Mouse (Mus musculus): ENCODE results near the gene Gpr87. TPM values are rescaled to one million over a fixed set of nuclear protein-coding genes. Genes with fewer than 3 reads are reported as not detected.

The Gpr87 gene
- total and polyA plus RNA-seq, 3 experiments: not detected

- Histone ChIP-seq H3K4me3 (replicated peaks in 1 of 3; ENCODE audit: low read depth in 2 of 3, low read length in 2 of 3, poor library complexity in 1 of 3) (no peak overlapping the region), H3K27me3 (replicated peaks) (no peaks in the 10 kb centered on the region), H3K4me1 (ENCODE audit: control insufficient read depth in 1 of 2, insufficient read depth in 2 of 2) (peaks cover 6 to 40% of the 10 kb centered on the region in 2 experiments; a peak in 3 of 4 replicates), H3K36me3 (replicated peaks in 1 of 2; ENCODE audit: control insufficient read depth in 1 of 2, insufficient read depth in 1 of 2, low read length in 1 of 2) (no peaks in the 10 kb centered on the region), H3K9ac (ENCODE audit: insufficient read depth, low read depth) (no peak overlapping the region), H3K79me2 (replicated peaks; ENCODE audit: control insufficient read depth, extremely low read depth, insufficient read depth, poor library complexity, severe bottlenecking) (no peaks in the 10 kb centered on the region), H3K4me2 (ENCODE audit: insufficient read depth, low read depth, poor library complexity, severe bottlenecking) (no peak overlapping the region), H3K9me3 (replicated peaks; ENCODE audit: low read length) (no peaks in the 10 kb centered on the region), H3K27ac (ENCODE audit: insufficient read depth, low read depth) (no peak overlapping the region)
- in situ Hi-C loops (cut with MboI; ENCODE audit: low pct_ligation_motif_present, low pct_unique_long_range_greater_than_20kb, low sequenced_read_pairs): no loop called here
- dilution Hi-C loops (cut with MboI; ENCODE audit: extremely low pct_ligation_motif_present, extremely low pct_unique_long_range_greater_than_20kb, low sequenced_read_pairs): no loop called here
- peak; percentile 54 for DNase-seq (ENCODE audit: extremely low read depth)
- TF ChIP-seq CHD1 (IDR thresholded peaks at IDR 0.05; ENCODE audit: low read depth, low read length) (no peak), IRF4 (IDR thresholded peaks at IDR 0.05; ENCODE audit: low read depth, low read length) (peak; percentile 73), MAZ (IDR thresholded peaks at IDR 0.05; ENCODE audit: low read depth, low read length) (no peak), JUND (conservative IDR thresholded peaks at IDR 0.05; ENCODE audit: low read depth, low read length) (peak; percentile 40; the same call in 1 of the 2 replicates), MEF2A (IDR thresholded peaks at IDR 0.05; ENCODE audit: borderline replicate concordance, low read depth, low read length) (peak; percentile 60), EP300 (IDR thresholded peaks at IDR 0.05; ENCODE audit: low read length) (peak; percentile 70), JUN (IDR thresholded peaks at IDR 0.05; ENCODE audit: insufficient read depth, low read depth, low read length) (peak; percentile 36; the same call in 1 of the 2 replicates), BHLHE40 (IDR thresholded peaks at IDR 0.05; ENCODE audit: low read depth, low read length) (peak; percentile 59)
Observed at GRCm38 (mm10) chr3:59219326-59219725, 24.4 kb upstream of the Gpr87 start.

- Histone ChIP-seq H3K79me2 (replicated peaks; ENCODE audit: control insufficient read depth, extremely low read depth, insufficient read depth, poor library complexity, severe bottlenecking) (no peaks in the 10 kb centered on the region), H3K36me3 (replicated peaks in 1 of 2; ENCODE audit: control insufficient read depth in 1 of 2, insufficient read depth in 1 of 2, low read length in 1 of 2) (no peaks in the 10 kb centered on the region), H3K9me3 (replicated peaks; ENCODE audit: low read length) (no peaks in the 10 kb centered on the region), H3K4me1 (ENCODE audit: control insufficient read depth in 1 of 2, insufficient read depth in 2 of 2) (peaks cover 11 to 46% of the 10 kb centered on the region in 2 experiments; a peak in 3 of 4 replicates), H3K4me3 (replicated peaks in 1 of 3; ENCODE audit: low read depth in 2 of 3, low read length in 2 of 3, poor library complexity in 1 of 3) (no peak overlapping the region), H3K9ac (ENCODE audit: insufficient read depth, low read depth) (no peak overlapping the region), H3K27ac (ENCODE audit: insufficient read depth, low read depth) (no peak overlapping the region), H3K4me2 (ENCODE audit: insufficient read depth, low read depth, poor library complexity, severe bottlenecking) (no peak overlapping the region), H3K27me3 (replicated peaks) (no peaks in the 10 kb centered on the region)
- dilution Hi-C loops (cut with MboI; ENCODE audit: extremely low pct_ligation_motif_present, extremely low pct_unique_long_range_greater_than_20kb, low sequenced_read_pairs) (no loop called here), in situ Hi-C loops (cut with MboI; ENCODE audit: low pct_ligation_motif_present, low pct_unique_long_range_greater_than_20kb, low sequenced_read_pairs) (no loop called here)
- no peak for TF ChIP-seq MEF2A (IDR thresholded peaks at IDR 0.05; ENCODE audit: borderline replicate concordance, low read depth, low read length)
- no peak for TF ChIP-seq MAX (IDR thresholded peaks at IDR 0.05; ENCODE audit: low read length)
- TF ChIP-seq TCF12 (IDR thresholded peaks at IDR 0.05; ENCODE audit: low read depth, low read length): no peak
- no peak for TF ChIP-seq MXI1 (IDR thresholded peaks at IDR 0.05; ENCODE audit: low read depth, low read length)
- no peak for TF ChIP-seq ELF1 (IDR thresholded peaks at IDR 0.05; ENCODE audit: low read depth, low read length)
- no peak for TF ChIP-seq ZC3H11A (IDR thresholded peaks at IDR 0.05; ENCODE audit: low read depth, low read length)
- no peak for TF ChIP-seq RAD21 (IDR thresholded peaks at IDR 0.05; ENCODE audit: low read depth, low read length)
- TF ChIP-seq KAT2A (IDR thresholded peaks at IDR 0.05; ENCODE audit: insufficient replicate concordance, low read length): no peak
- TF ChIP-seq BHLHE40 (IDR thresholded peaks at IDR 0.05; ENCODE audit: low read depth, low read length): no peak
- no peak for TF ChIP-seq POLR2AphosphoS2 (IDR thresholded peaks at IDR 0.05; ENCODE audit: low read depth, low read length)
- no peak for TF ChIP-seq POLR2A (IDR thresholded peaks at IDR 0.05; ENCODE audit: low read depth, low read length)
- TF ChIP-seq IRF4 (IDR thresholded peaks at IDR 0.05; ENCODE audit: low read depth, low read length): no peak
- no peak for TF ChIP-seq NRF1 (IDR thresholded peaks at IDR 0.05; ENCODE audit: low read depth, low read length)
- no peak for TF ChIP-seq GABPA (IDR thresholded peaks at IDR 0.05; ENCODE audit: insufficient replicate concordance, low read depth, low read length)
- no peak for TF ChIP-seq NELFE (IDR thresholded peaks at IDR 0.05; ENCODE audit: low read depth, low read length)
- TF ChIP-seq PAX5 (IDR thresholded peaks at IDR 0.05; ENCODE audit: low read length): no peak
- no peak for TF ChIP-seq E2F4 (IDR thresholded peaks at IDR 0.05; ENCODE audit: insufficient replicate concordance, low read depth, low read length)
- DNase-seq (ENCODE audit: extremely low read depth): no peak
Observed at GRCm38 (mm10) chr3:59217211-59217610, 22.3 kb upstream of the Gpr87 start.

Data from CH12.LX (cell line).